Mouse (Mus musculus) G1E (cell line): ENCODE results near the gene Fem1a.

ENCODE experiments used
- CTCF ChIP-seq: IDR thresholded peaks from 2 replicates; pipeline ENCODE4 v1.5.1; 2012; ENCODE audit warnings: low read depth, low read length, inconsistent platforms, mixed read lengths
- GATA1 ChIP-seq: IDR thresholded peaks from 2 replicates; pipeline ENCODE4 v1.6.1; 2012; ENCODE audit warnings: borderline replicate concordance, low read length, inconsistent platforms, mixed read lengths
- GATA2 ChIP-seq: IDR thresholded peaks from 2 replicates; pipeline ENCODE4 v1.6.1; 2012; ENCODE audit warnings: low read depth, low read length, inconsistent platforms, borderline replicate concordance

- TF ChIP-seq CTCF (no peak), GATA2 (no peak), GATA1 (no peak)
These were observed 51.5 kb downstream of the Fem1a start for GRCm38 (mm10) chr17:56308088-56308487.
